Mouse (Mus musculus) small intestine, adult 2 months (tissue): Measurements from ENCODE around the gene Slc38a11. TPM values are rescaled to one million over a fixed set of nuclear protein-coding genes. Genes with fewer than 3 reads are reported as not detected.

Source experiments
- H3K27ac ChIP-seq: fragments of 200-500 bp; 2 replicates; pipeline ENCODE4 v1.5.1; 2012; ENCODE audit warnings: low read depth, low read length, control low read depth, inconsistent platforms; ENCODE audit not compliant: insufficient read depth
- H3K27me3 ChIP-seq: fragments of 200-500 bp; 2 replicates; pipeline ENCODE4 v1.6.1; 2012; ENCODE audit warnings: mild to moderate bottlenecking, moderate library complexity, low read length, inconsistent platforms; ENCODE audit not compliant: control insufficient read depth, insufficient read depth
- H3K36me3 ChIP-seq: fragments of 200-500 bp; 2 replicates; pipeline ENCODE4 v1.6.1; 2012; ENCODE audit warnings: mild to moderate bottlenecking, low read length, control low read depth, inconsistent platforms; ENCODE audit not compliant: control insufficient read depth, insufficient read depth
- H3K4me1 ChIP-seq: fragments of 200-500 bp; 2 replicates; pipeline ENCODE4 v1.6.1; 2012; ENCODE audit warnings: low read length, inconsistent platforms, mixed read lengths; ENCODE audit not compliant: control insufficient read depth, insufficient read depth, insufficient read length
- H3K4me3 ChIP-seq: fragments of 200-500 bp; 2 replicates; pipeline ENCODE4 v1.5.1; 2012; ENCODE audit warnings: low read depth, mild to moderate bottlenecking, control low read depth, inconsistent platforms, low read length, moderate library complexity
- CTCF ChIP-seq: fragments of 200-500 bp; IDR thresholded peaks from 2 replicates; pipeline ENCODE4 v1.5.1; 2012; ENCODE audit warnings: low read depth, mild to moderate bottlenecking, control low read depth, inconsistent platforms, low read length, moderate library complexity, mixed read lengths; ENCODE audit not compliant: insufficient replicate concordance, insufficient read length; ENCODE audit errors: extremely low read depth
- POLR2A ChIP-seq: fragments of 200-500 bp; IDR thresholded peaks from 2 replicates; pipeline ENCODE4 v1.6.1; 2012; ENCODE audit warnings: low read depth, mild to moderate bottlenecking, control low read depth, inconsistent platforms, low read length, moderate library complexity
- WGBS: fragments of 180-500 bp; shearing (Covaris S2); methylation state at CpG from one replicate; pipeline ENCODE4 v1.1.7; 2018; 5-methylcytosine and 5-hydroxymethylcytosine counted together
- polyA plus RNA-seq: library from polyadenylated mRNA; depleted of rRNA; stranded (reverse); fragments of >200 nt; gene quantifications from 2 replicates; pipeline ENCODE4 v1.2.3, GENCODE M21; 2012

Gene Slc38a11
- polyA plus RNA-seq, 1 experiment, result 0.53 TPM

DNA sequence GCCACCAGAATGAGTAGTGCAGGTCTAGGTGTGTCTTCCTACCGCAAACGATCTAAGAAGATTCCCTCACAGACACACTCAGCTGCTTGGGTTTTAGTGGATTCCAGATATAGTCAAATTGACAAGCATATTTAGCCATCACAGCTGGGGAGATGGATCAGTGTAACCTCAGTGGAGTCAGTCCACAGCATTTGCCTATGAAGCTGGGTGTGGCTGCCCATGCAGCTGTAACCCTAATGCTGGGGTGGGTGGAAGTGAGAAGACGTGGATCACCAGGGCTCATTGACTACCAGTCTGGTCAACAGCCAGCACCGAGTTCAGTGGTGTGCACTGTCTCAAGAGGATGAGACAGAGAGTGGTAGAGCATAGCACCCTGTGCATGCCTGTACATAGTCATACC lies 74.1 kb downstream of the Slc38a11 start:
- TF ChIP-seq CTCF (no peak), POLR2A (no peak)
- H3K4me1 ChIP-seq, result no peaks in the 10 kb centered on the region
- no peak overlapping the region for H3K4me3 ChIP-seq
- H3K27me3 ChIP-seq, result no peaks in the 10 kb centered on the region
- no peak overlapping the region for H3K27ac ChIP-seq
- H3K36me3 ChIP-seq, result no peaks in the 10 kb centered on the region
- 65% methylated on average over 4 of the region's 4 CpGs for WGBS

DNA sequence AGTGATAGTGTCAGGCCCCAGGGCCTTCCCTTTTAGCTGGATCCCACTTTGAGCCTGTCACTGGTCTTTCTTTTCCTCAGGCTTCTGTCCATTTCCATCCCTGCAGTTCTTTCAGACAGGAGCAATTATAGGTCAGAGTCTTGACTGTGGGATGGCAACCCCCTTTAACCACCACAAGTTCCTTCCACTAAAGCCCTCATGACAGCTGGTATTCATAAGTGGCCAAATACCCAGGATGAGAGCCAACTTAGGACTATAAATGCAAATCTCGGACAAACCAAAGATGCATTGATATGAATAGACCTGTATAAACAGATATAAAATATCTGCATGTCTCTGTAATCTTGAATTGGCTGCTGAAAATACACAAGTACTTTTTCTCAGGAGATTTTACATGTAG lies 75.1 kb downstream of the Slc38a11 start:
- Histone ChIP-seq H3K4me3 (no peak overlapping the region), H3K4me1 (no peaks in the 10 kb centered on the region), H3K27ac (no peak overlapping the region), H3K27me3 (no peaks in the 10 kb centered on the region), H3K36me3 (no peaks in the 10 kb centered on the region)
- WGBS, result 73% methylated on average over 1 of the region's 1 CpGs
- no peak for TF ChIP-seq CTCF
- TF ChIP-seq POLR2A, result no peak

DNA sequence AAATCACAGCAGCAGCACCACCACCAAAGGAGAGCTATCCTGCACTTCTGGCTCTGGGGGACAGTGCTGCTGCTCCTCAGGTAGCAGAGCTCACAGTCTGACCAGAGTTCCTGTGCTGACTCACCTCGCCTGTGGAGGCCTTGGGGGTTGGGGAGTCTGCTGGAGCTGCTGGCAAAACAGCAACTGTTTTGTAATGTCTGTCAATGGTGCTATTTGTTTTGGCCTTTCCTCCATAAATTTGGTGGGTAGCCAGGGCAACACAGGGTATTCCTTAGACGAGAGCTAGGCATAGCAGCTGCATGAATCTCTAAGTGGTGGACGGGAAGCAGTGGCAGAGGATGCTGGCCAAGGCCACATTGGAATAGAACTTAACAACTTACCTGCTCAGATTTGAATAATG lies 78.5 kb downstream of the Slc38a11 start:
- Histone ChIP-seq H3K27ac (no peak overlapping the region), H3K4me3 (no peak overlapping the region), H3K36me3 (no peaks in the 10 kb centered on the region), H3K4me1 (no peaks in the 10 kb centered on the region), H3K27me3 (no peaks in the 10 kb centered on the region)
- 50% methylated on average over 3 of the region's 3 CpGs for WGBS
- TF ChIP-seq POLR2A (no peak), CTCF (no peak)

DNA sequence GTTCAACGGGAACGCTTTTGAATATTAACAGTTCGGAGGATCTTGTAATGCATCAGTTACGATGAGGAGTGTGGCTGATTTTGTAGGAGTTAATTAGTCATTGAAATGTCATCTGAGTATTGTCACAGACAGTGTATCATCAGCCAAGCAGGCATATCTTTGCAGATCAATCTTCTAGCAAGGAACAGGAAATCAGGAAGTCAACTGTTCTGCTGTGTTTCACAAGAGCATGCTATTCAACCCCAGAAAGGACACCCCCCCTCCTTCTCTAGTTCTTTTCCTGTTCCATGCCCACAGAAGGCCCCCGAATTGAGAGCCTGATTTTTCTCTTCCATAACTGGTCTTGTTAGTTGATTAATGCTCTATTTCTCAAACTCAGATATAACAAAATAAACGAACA lies 80.9 kb downstream of the Slc38a11 start:
- Histone ChIP-seq H3K4me3 (no peak overlapping the region), H3K4me1 (no peaks in the 10 kb centered on the region), H3K27me3 (no peaks in the 10 kb centered on the region), H3K36me3 (no peaks in the 10 kb centered on the region), H3K27ac (no peak overlapping the region)
- WGBS, result 79% methylated on average over 6 of the region's 6 CpGs
- TF ChIP-seq CTCF (no peak), POLR2A (no peak)

DNA sequence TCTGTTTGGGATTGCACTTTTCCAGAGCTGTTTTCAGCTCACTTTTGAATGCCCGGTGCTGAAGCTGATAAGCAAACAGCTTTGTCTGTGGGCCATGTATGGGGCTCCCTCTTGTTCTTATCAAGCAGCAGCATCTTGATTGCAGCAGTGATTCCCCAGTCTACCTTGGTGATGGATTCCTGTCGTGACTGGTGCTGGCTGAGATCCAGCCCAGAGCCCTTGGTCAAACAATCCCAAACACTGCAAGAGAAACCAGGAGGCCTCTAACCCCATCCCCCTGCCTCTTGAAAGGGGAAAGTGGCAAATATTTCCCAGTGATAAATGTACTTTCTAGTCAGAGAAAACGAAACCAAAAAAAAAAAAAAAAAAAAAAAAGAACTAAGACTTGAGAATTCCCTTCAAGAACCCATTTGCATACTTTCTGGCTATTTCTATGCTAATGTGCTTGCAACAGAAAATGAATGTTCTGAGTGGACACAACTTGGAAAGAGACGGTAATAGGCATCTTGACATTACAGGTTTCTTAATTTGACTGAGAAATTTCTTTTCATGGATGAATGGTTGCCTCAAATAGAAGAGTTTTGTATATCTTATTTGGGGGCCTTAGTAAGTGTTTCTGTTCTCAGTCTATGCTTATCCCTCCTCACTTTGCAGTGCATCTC lies 84.7 kb downstream of the Slc38a11 start:
- Histone ChIP-seq H3K4me1 (no peaks in the 10 kb centered on the region), H3K27me3 (no peaks in the 10 kb centered on the region), H3K36me3 (no peaks in the 10 kb centered on the region), H3K27ac (no peak overlapping the region), H3K4me3 (no peak overlapping the region)
- 21% methylated on average over 4 of the region's 4 CpGs for WGBS
- TF ChIP-seq CTCF (no peak), POLR2A (no peak)

DNA sequence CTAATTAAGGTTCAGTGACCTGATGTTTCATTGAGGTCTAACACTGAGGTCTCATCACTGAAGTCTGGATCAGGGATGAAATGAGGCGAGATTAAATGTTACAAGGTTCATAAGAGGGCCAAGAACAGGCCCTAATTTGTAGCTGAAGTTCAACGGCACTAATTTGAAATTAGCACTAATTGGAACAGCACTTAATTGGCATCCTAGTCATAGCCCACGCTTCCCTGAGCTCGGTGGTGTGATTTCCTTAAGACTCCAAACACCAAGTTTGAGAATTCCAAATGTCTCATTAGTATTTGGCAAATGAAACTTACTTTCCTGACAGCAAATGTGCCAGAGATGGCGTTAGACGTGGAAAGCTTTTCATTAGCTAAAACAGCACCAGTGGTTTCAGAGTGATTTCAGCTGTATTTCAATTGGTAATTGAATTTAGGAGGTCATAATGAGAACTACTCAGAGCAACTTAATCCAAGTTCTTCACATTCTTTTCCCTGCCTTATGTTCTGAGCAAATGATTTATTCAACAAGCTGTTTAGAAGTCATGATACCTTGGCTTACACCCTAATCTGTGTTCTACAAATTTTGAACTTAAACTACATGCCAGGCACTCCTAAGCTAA lies 88.3 kb downstream of the Slc38a11 start:
- Histone ChIP-seq H3K27me3 (no peaks in the 10 kb centered on the region), H3K4me3 (no peak overlapping the region), H3K4me1 (no peaks in the 10 kb centered on the region), H3K36me3 (no peaks in the 10 kb centered on the region), H3K27ac (no peak overlapping the region)
- 88% methylated on average over 6 of the region's 6 CpGs for WGBS
- TF ChIP-seq CTCF (no peak), POLR2A (no peak)

DNA sequence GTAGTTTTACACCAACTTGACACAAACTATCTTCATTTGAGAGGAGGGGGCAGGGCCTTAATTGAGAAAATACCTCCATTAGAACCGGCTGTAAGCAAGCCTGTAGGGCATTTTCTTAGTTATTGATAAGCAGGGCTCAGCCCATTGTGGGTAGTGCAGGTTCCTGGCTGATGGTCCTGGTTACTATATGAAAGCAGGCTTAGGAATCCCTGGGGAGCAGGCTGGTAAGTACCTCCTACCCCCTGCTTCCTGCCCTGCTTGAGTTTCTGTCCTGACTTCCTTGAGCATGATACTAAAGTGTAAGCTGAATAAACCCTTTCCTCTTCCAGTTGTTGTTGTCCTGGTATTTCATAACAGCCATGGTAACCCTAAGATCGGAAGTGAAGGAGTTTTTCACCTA lies 89.9 kb downstream of the Slc38a11 start:
- Histone ChIP-seq H3K27ac (no peak overlapping the region), H3K36me3 (no peaks in the 10 kb centered on the region), H3K4me3 (no peak overlapping the region), H3K4me1 (no peaks in the 10 kb centered on the region), H3K27me3 (no peaks in the 10 kb centered on the region)
- 82% methylated on average over 2 of the region's 2 CpGs for WGBS
- TF ChIP-seq POLR2A (no peak), CTCF (no peak)
